Mouse (Mus musculus): ENCODE measurements around the gene Gcc2. TPM values are rescaled to one million over a fixed set of nuclear protein-coding genes. Genes with fewer than 3 reads are reported as not detected.
A peak's percentile ranks its signal among the peaks of the same experiment; 100 is the strongest.
"Not testable (repeated sequence)": the region's sequence is repeated elsewhere in the genome, so short reads cannot be mapped to it uniquely, and the experiment has no call there.

Gene Gcc2
- polyA plus RNA-seq, 1 experiment from 2014 or later, result 71.4 TPM

GRCm38 (mm10) chr10:58323028-58323991 lies 68.0 kb downstream of the Gcc2 start, which contains the start of gene Lims1:
Gene Lims1, plus strand, starts transcription at chr10:58323466.
- peak within 1 kb of the TSS; percentile 55 for H3K9ac ChIP-seq (replicated peaks; ENCODE audit: low read depth, low read length)

GRCm38 (mm10) chr10:58326271-58326670 lies 71.0 kb downstream of the Gcc2 start:
- WGBS, result 63% methylated on average over 3 of the region's 3 CpGs
- no peak for ATAC-seq (ENCODE audit: insufficient number of reproducible peaks, insufficient read depth, low FRiP score, low read depth)
- Histone ChIP-seq H3K4me2 (replicated peaks; ENCODE audit: low read depth, low read length) (peak overlapping the region; percentile 23; the same call in 1 of the 2 replicates), H3K27me3 (ENCODE audit: control insufficient read depth, insufficient read depth, low read length) (no peaks in the 10 kb centered on the region), H3K36me3 (ENCODE audit: control insufficient read depth, insufficient read depth, low read length) (no peaks in the 10 kb centered on the region), H3K9ac (replicated peaks; ENCODE audit: low read depth, low read length) (no peak overlapping the region; the same call in 1 of the 2 replicates), H3K4me1 (ENCODE audit: control insufficient read depth, insufficient read depth, low read length) (peaks cover 9% of the 10 kb centered on the region; the same call in 1 of the 2 replicates), H3K27ac (ENCODE audit: low read length) (peak overlapping the region; percentile 24; the same call in 1 of the 2 replicates), H3K9me3 (ENCODE audit: control insufficient read depth, low read depth, low read length) (no peaks in the 10 kb centered on the region), H3K4me3 (ENCODE audit: low read depth, low read length) (no peak overlapping the region)

More at GRCm38 (mm10) chr10:58323028-58323991, 68.0 kb downstream of the Gcc2 start, which contains the start of gene Lims1:
- Histone ChIP-seq H3K9me3 (ENCODE audit: control insufficient read depth, low read depth, low read length) (no peaks in the 10 kb centered on the region), H3K27me3 (ENCODE audit: control insufficient read depth, insufficient read depth, low read length) (no peaks in the 10 kb centered on the region), H3K27ac (ENCODE audit: low read length) (peak within 1 kb of the TSS; percentile 84), H3K4me1 (ENCODE audit: control insufficient read depth, insufficient read depth, low read length) (peaks cover 9% of the 10 kb centered on the region; the same call in 1 of the 2 replicates), H3K4me2 (replicated peaks; ENCODE audit: low read depth, low read length) (peak within 1 kb of the TSS; percentile 41), H3K36me3 (ENCODE audit: control insufficient read depth, insufficient read depth, low read length) (no peaks in the 10 kb centered on the region), H3K4me3 (ENCODE audit: low read depth, low read length) (peak within 1 kb of the TSS; percentile 62)
- peak; percentile 99 for ATAC-seq (ENCODE audit: insufficient number of reproducible peaks, insufficient read depth, low FRiP score, low read depth)
- WGBS, result under 1% methylated on average over 80 of the region's 86 CpGs

- not testable (repeated sequence) for H3K4me2 ChIP-seq (replicated peaks; ENCODE audit: low read depth, low read length); H3K9me3 ChIP-seq (ENCODE audit: control insufficient read depth, low read depth, low read length); H3K27me3 ChIP-seq (ENCODE audit: control insufficient read depth, insufficient read depth, low read length); H3K4me3 ChIP-seq (ENCODE audit: low read depth, low read length); H3K27ac ChIP-seq (ENCODE audit: low read length); H3K9ac ChIP-seq (replicated peaks; ENCODE audit: low read depth, low read length); ATAC-seq (ENCODE audit: insufficient number of reproducible peaks, insufficient read depth, low FRiP score, low read depth); H3K4me1 ChIP-seq (ENCODE audit: control insufficient read depth, insufficient read depth, low read length); H3K36me3 ChIP-seq (ENCODE audit: control insufficient read depth, insufficient read depth, low read length)
- 98% methylated on average over 6 of the region's 6 CpGs for WGBS
Measured at GRCm38 (mm10) chr10:58327836-58328235, 72.5 kb downstream of the Gcc2 start.

- Histone ChIP-seq H3K4me1 (ENCODE audit: control insufficient read depth, insufficient read depth, low read length) (peaks cover 9% of the 10 kb centered on the region; the same call in 1 of the 2 replicates), H3K9ac (replicated peaks; ENCODE audit: low read depth, low read length) (no peak overlapping the region), H3K4me2 (replicated peaks; ENCODE audit: low read depth, low read length) (no peak overlapping the region), H3K36me3 (ENCODE audit: control insufficient read depth, insufficient read depth, low read length) (no peaks in the 10 kb centered on the region), H3K4me3 (ENCODE audit: low read depth, low read length) (no peak overlapping the region), H3K9me3 (ENCODE audit: control insufficient read depth, low read depth, low read length) (no peaks in the 10 kb centered on the region), H3K27me3 (ENCODE audit: control insufficient read depth, insufficient read depth, low read length) (no peaks in the 10 kb centered on the region), H3K27ac (ENCODE audit: low read length) (no peak overlapping the region)
- 89% methylated on average over 8 of the region's 8 CpGs for WGBS
- no peak for ATAC-seq (ENCODE audit: insufficient number of reproducible peaks, insufficient read depth, low FRiP score, low read depth)
Measured at GRCm38 (mm10) chr10:58328517-58329108, 73.3 kb downstream of the Gcc2 start.

GRCm38 (mm10) chr10:58330635-58331034 lies 75.3 kb downstream of the Gcc2 start:
- Histone ChIP-seq H3K27ac (ENCODE audit: low read length) (no peak overlapping the region), H3K4me2 (replicated peaks; ENCODE audit: low read depth, low read length) (no peak overlapping the region), H3K27me3 (ENCODE audit: control insufficient read depth, insufficient read depth, low read length) (no peaks in the 10 kb centered on the region), H3K36me3 (ENCODE audit: control insufficient read depth, insufficient read depth, low read length) (no peaks in the 10 kb centered on the region), H3K9ac (replicated peaks; ENCODE audit: low read depth, low read length) (no peak overlapping the region), H3K4me3 (ENCODE audit: low read depth, low read length) (no peak overlapping the region), H3K4me1 (ENCODE audit: control insufficient read depth, insufficient read depth, low read length) (peaks cover under 1% of the 10 kb centered on the region; the same call in 1 of the 2 replicates), H3K9me3 (ENCODE audit: control insufficient read depth, low read depth, low read length) (no peaks in the 10 kb centered on the region)
- ATAC-seq (ENCODE audit: insufficient number of reproducible peaks, insufficient read depth, low FRiP score, low read depth), result no peak

- H3K4me3 ChIP-seq (ENCODE audit: low read depth, low read length), result no peak overlapping the region
- no peak overlapping the region for H3K4me2 ChIP-seq (replicated peaks; ENCODE audit: low read depth, low read length)
- no peak overlapping the region for H3K9ac ChIP-seq (replicated peaks; ENCODE audit: low read depth, low read length)
- no peaks in the 10 kb centered on the region for H3K36me3 ChIP-seq (ENCODE audit: control insufficient read depth, insufficient read depth, low read length)
- H3K27ac ChIP-seq (ENCODE audit: low read length), result no peak overlapping the region
- no peaks in the 10 kb centered on the region for H3K27me3 ChIP-seq (ENCODE audit: control insufficient read depth, insufficient read depth, low read length)
- H3K9me3 ChIP-seq (ENCODE audit: control insufficient read depth, low read depth, low read length), result no peaks in the 10 kb centered on the region
- H3K4me1 ChIP-seq (ENCODE audit: control insufficient read depth, insufficient read depth, low read length), result no peaks in the 10 kb centered on the region; the same call in 1 of the 2 replicates
- ATAC-seq (ENCODE audit: insufficient number of reproducible peaks, insufficient read depth, low FRiP score, low read depth), result no peak
Measured at GRCm38 (mm10) chr10:58331741-58332140, 76.4 kb downstream of the Gcc2 start.

- no peak for ATAC-seq (ENCODE audit: insufficient number of reproducible peaks, insufficient read depth, low FRiP score, low read depth)
- Histone ChIP-seq H3K4me3 (ENCODE audit: low read depth, low read length) (no peak overlapping the region), H3K4me1 (ENCODE audit: control insufficient read depth, insufficient read depth, low read length) (peaks cover 8% of the 10 kb centered on the region; the same call in 1 of the 2 replicates), H3K36me3 (ENCODE audit: control insufficient read depth, insufficient read depth, low read length) (no peaks in the 10 kb centered on the region), H3K27me3 (ENCODE audit: control insufficient read depth, insufficient read depth, low read length) (no peaks in the 10 kb centered on the region), H3K27ac (ENCODE audit: low read length) (peak overlapping the region; percentile 15; the same call in 1 of the 2 replicates), H3K9me3 (ENCODE audit: control insufficient read depth, low read depth, low read length) (no peaks in the 10 kb centered on the region), H3K4me2 (replicated peaks; ENCODE audit: low read depth, low read length) (no peak overlapping the region), H3K9ac (replicated peaks; ENCODE audit: low read depth, low read length) (no peak overlapping the region)
- 87% methylated on average over 5 of the region's 5 CpGs for WGBS
Measured at GRCm38 (mm10) chr10:58333414-58333813, 78.1 kb downstream of the Gcc2 start.

- ATAC-seq (ENCODE audit: insufficient number of reproducible peaks, insufficient read depth, low FRiP score, low read depth), result peak; percentile 69; the same call in 1 of the 2 replicates
- no peaks in the 10 kb centered on the region for H3K36me3 ChIP-seq (ENCODE audit: control insufficient read depth, insufficient read depth, low read length)
- no peak overlapping the region for H3K9ac ChIP-seq (replicated peaks; ENCODE audit: low read depth, low read length)
- no peak overlapping the region for H3K4me3 ChIP-seq (ENCODE audit: low read depth, low read length)
- H3K4me1 ChIP-seq (ENCODE audit: control insufficient read depth, insufficient read depth, low read length), result peaks cover 11% of the 10 kb centered on the region
- H3K27ac ChIP-seq (ENCODE audit: low read length), result peak overlapping the region; percentile 77
- no peak overlapping the region for H3K4me2 ChIP-seq (replicated peaks; ENCODE audit: low read depth, low read length)
- H3K27me3 ChIP-seq (ENCODE audit: control insufficient read depth, insufficient read depth, low read length), result no peaks in the 10 kb centered on the region
- H3K9me3 ChIP-seq (ENCODE audit: control insufficient read depth, low read depth, low read length), result no peaks in the 10 kb centered on the region
- 54% methylated on average over 1 of the region's 1 CpGs for WGBS
Measured at GRCm38 (mm10) chr10:58336156-58336555, 80.9 kb downstream of the Gcc2 start.

Data from stomach, embryonic 14.5 days (tissue).